Mouse (Mus musculus) heart, postnatal 14 days (tissue): ENCODE results near the gene Dock4. TPM values are rescaled to one million over a fixed set of nuclear protein-coding genes. Genes with fewer than 3 reads are reported as not detected.

Experiments used
- DNase-seq, 2 experiments: peaks; one replicate each; pipeline ENCODE4 v3.0.0; 2021 to 2022
- intact Hi-C: fragments of 180-260 bp; cut with DNase I; formaldehyde crosslinking; loops from one replicate; pipeline ENCODE4 v1.15.1; 2025
- total RNA-seq, 2 experiments: library from RNA; stranded (reverse); gene quantifications; 2 replicates each; pipeline ENCODE4 v1.2.3; 2021

Dock4 gene
- total RNA-seq, 2 experiments from 2014 or later = 16.4 to 17.2 TPM

DNA sequence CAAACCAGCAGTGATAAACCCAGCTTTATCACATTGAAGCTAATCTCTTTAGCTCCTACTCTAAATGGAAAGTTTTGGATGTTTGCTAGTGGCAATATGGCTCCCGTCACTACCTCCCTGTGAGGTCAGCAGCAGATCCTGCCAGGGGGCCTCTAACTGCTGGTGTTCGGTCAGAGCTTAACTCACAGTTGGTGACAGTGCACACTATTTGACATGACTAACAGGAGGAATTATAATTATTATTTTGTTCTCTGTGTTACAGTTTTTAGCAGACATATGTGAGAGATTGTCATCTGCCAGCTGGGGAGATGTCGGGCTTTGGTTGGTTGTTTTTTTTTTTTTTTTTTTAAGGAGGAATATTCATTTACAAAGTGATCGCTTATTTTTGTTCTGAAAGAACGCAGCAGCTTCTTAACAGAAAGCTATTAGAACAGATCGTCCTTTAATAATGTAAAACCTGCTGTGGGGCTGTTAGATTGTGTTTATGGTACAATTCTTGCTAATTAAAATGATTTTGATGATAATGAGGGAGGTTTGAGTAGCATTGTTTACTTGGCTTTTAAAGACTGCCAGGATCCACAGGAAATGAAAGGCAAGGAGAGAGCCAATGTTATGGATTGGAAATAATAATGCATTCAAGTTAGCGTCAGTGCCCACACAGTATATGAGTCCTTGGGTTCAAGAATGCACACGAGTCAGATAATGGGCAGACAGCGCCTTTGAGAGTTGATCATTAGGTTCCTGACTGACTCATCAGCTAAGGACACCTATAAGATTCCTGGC is 352.0 kb downstream of the Dock4 start:
- DNase-seq = no peak
- intact Hi-C loops = no loop called here

- no peak for DNase-seq
- intact Hi-C loops = no loop called here
Observed at GRCm38 (mm10) chr12:40798344-40799017, 352.7 kb downstream of the Dock4 start.

GRCm38 (mm10) chr12:40801456-40801855 is 355.7 kb downstream of the Dock4 start:
- no peak for DNase-seq
- intact Hi-C loops = no loop called here

DNA sequence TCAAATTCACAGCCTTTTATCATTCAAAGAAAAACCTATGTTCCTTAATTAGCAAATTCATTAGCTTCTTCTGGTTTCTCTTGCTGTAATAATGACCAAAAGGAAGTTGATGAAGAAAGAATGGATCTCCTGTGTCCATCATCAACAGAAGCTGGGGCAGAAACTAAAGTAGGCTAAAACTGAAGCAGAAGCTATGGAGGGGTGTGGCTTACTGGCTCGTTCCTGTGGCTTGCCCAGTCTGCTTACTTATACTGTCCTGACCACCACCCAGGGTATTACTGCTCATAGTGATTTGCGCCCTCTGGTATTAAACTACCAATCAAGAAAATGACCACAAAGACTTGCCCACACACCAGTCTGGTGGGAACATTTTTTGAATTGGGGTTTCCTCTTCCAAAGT is 359.5 kb downstream of the Dock4 start:
- intact Hi-C loops = no loop called here
- DNase-seq = no peak

- DNase-seq = no peak
- intact Hi-C loops = no loop called here
Observed at GRCm38 (mm10) chr12:40807916-40808315, 362.2 kb downstream of the Dock4 start.

GRCm38 (mm10) chr12:40813474-40813873 is 367.7 kb downstream of the Dock4 start:
- DNase-seq = no peak
- intact Hi-C loops = no loop called here

GRCm38 (mm10) chr12:40814659-40815363 is 369.1 kb downstream of the Dock4 start:
- DNase-seq = no peak
- intact Hi-C loops = loop anchor here (1.0 kb wide), 1 partner anchor 558 kb away; no protein-coding TSS in a partner anchor

DNA sequence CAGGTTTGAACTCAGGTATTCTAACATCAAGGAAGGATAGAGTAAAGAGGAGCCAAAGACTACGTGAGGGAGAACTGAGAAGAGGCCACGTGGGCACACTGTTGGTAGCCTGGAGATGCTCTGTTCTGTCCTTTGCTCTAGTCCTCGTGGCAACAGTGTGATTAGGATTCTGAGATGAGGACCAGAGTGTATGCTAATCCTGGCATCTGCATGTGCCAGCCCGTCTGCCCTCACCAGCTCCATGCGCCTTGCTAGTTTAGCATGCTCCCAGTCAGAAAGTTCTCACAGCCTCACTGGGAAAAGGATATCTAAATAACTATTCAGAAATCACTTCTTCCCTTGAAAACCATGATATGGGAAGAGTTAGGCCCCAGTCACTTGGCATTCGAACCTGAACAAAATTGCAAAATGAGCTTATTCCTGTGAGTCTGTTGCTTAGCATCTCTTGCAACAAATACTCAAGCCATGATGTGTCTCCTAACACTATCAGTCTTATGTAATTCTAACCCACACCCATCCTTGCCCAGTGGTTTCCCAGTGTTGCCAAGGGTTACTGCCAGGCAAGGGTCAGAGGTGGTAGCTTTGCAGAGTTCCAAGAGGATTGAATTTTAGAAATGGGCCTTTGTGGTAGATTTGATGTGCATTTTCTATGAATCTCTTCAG is 372.4 kb downstream of the Dock4 start:
- no peak for DNase-seq
- intact Hi-C loops = no loop called here

DNA sequence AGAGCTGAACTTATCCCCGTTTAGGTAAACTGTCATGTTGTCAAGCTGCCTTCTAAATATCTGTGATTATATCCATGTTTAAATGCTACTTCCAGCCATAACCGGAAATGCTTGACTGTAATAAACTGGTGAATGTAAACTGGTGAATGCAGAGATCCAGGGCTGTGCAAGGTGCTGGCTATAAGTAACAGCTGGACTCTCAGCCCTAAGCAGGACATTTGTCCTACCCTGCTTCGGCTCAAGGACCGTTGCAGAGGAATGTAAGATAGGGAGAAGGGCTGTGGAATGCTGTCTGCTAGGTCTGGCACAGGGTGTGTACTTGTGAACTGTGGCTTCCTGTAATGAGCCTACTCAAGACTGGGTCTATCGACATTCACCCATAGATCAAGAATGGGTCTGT is 377.9 kb downstream of the Dock4 start:
- DNase-seq = no peak
- intact Hi-C loops = loop anchor here (2.0 kb wide), 1 partner anchor 567 kb away; no protein-coding TSS in a partner anchor

DNA sequence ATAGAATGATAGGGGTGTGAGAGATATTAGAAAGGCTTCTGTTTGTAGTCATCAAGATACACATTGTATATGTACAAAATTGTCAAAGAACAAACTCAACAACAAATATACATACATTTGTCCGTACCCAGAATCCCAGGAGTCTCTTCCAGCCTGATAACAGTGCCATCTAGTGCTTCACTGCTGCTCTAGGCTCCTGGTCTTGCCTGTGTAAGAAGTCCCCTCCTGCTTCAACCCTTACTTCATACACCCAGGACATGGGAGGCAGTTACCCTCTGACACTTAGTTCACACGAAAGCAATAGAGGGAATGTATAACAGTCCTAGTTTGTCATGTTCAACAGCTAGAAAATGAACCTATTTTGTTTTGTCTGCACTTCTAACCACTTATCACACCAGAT is 378.5 kb downstream of the Dock4 start:
- DNase-seq = peak in 1 of 2 experiments; percentile 18
- intact Hi-C loops = no loop called here

- DNase-seq = no peak
- intact Hi-C loops = no loop called here
Observed at GRCm38 (mm10) chr12:40825935-40826460, 380.2 kb downstream of the Dock4 start.

- intact Hi-C loops = no loop called here
- no peak for DNase-seq
Observed at GRCm38 (mm10) chr12:40826491-40826890, 380.7 kb downstream of the Dock4 start.

- intact Hi-C loops = no loop called here
- no peak for DNase-seq
Observed at GRCm38 (mm10) chr12:40828025-40828424, 382.3 kb downstream of the Dock4 start.

DNA sequence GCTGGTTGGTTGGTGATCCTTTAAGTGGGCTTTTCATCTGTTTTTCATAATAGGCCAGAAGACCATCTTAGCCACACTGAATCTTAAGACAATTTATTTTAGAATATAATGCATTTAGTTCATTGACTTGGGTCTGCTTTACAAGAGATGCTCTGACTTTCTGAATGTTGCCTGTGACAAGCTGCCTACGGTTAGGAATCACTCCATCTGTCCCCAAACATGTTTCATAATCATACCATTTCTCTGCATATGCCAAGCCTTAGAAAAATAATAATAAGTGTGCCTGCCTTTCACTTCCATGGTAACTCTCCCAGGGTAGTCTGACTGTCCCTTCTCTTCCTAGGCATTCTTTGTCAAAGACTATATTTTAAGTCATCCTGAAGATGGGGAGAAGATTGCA is 383.5 kb downstream of the Dock4 start:
- intact Hi-C loops = no loop called here
- no peak for DNase-seq

DNA sequence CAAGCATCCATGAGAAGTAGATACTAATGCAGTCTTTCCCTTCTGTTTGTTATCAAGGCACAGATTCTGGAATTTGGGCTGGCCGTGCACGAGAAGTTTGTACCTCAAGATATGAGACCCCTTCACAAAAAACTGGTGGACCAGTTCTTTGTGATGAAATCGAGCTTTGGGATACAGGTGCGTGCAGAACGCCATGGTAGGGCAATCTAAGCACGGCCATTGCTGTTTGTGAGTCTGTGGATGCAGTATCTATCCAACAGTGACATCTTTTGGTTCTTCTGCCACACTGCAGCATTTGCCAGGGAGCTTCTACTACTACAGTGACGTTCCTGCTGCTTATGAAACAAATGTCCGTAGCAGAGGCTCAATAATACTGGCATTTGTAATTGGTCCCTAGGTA is 386.4 kb downstream of the Dock4 start:
- intact Hi-C loops = no loop called here
- DNase-seq = peak; percentile 10 to 20

GRCm38 (mm10) chr12:40836924-40837323 is 391.2 kb downstream of the Dock4 start:
- intact Hi-C loops = loop anchor here (2.0 kb wide), 1 partner anchor 650 kb away; the partner anchor contains the start of gene Lrrn3
- DNase-seq = no peak

DNA sequence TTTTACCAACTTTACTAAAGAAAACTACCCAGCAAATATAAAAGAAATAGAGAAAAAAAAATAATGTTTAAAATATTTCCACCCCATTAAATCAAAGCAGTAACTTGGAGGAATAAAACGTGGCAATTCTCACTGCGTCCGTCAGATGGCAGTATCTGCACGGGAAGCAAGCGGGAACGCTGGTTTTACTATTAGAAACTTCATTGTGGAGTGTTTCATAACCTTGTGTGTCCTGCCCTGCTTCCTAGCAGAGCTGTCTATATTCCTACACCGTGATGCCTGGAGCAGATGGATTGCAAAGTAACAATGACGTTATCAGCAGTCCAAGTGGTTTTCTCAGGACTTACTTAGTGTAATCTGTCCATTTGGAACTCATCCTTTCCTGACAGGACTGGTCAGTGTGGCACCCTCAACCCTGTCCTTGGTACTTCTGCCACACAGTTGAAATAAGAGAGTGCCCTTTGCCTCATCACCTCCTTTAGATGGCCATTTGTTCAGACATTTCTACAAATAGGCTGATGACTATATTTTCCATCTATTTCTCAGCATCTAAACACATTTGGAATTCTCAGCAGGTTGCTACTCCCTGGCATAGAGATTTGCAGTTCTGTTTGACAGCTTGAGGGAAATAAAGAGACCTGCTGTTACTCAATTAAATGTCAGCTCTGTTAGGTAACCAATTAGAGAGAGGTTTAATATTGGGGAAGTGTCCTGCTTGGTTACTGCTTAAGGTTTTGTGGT is 392.0 kb downstream of the Dock4 start:
- intact Hi-C loops = loop anchor here (2.0 kb wide), 2 partner anchors 259 to 649 kb away; partner anchors contain the start of gene Lrrn3

GRCm38 (mm10) chr12:40838338-40838695 is 392.6 kb downstream of the Dock4 start:
- intact Hi-C loops = loop anchor here (2.0 kb wide), 1 partner anchor 258 kb away; no protein-coding TSS in a partner anchor
- no peak for DNase-seq

More for the DNA sequence above, 392.0 kb downstream of the Dock4 start:
- peak; percentile 67 to 77 for DNase-seq

DNA sequence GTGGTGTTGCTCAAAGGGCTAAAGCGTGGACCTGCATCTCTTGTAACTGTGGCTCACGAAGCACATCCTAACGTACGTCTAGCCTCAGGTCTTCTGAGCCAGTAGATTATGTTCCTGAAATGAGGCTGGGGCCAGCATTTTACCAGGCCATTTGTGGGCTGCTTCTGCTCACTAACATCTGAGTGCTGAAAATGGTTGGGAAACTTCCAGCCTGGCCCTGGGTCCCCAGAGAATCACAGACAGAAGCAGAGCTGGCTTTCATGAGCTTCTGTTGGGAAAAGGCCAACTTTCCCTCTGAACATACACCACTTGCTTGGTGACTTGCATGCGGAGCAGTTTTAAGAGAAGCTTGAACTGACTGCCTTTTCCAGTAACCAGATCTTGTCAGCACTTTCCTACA is 393.2 kb downstream of the Dock4 start:
- intact Hi-C loops = loop anchor here (2.0 kb wide), 1 partner anchor 258 kb away; no protein-coding TSS in a partner anchor
- DNase-seq = peak; percentile 30 to 31
